Mouse (Mus musculus) CH12.LX (cell line): ENCODE measurements around the gene Lyg1. TPM values are rescaled to one million over a fixed set of nuclear protein-coding genes. Genes with fewer than 3 reads are reported as not detected.

Source experiments
- DNase-seq: peaks from one replicate; pipeline ENCODE4 v3.0.0-alpha.2; 2013; ENCODE audit errors: extremely low read depth
- H3K27ac ChIP-seq: 2 replicates; pipeline ENCODE4 v1.5.1; 2012; ENCODE audit warnings: low read depth, mild to moderate bottlenecking, control low read depth, moderate library complexity; ENCODE audit not compliant: insufficient read depth
- H3K27me3 ChIP-seq: replicated peaks from 2 replicates; pipeline ENCODE3; 2012; ENCODE audit warnings: inconsistent platforms
- H3K36me3 ChIP-seq, 2 experiments: replicated peaks in 1 of 2; 2 replicates each; pipeline versions ENCODE3 to v1.6.1; 2012; ENCODE audit warnings: inconsistent platforms in 1 of 2, low read length in 1 of 2, mild to moderate bottlenecking in 1 of 2, mixed read lengths in 1 of 2, moderate library complexity in 1 of 2; ENCODE audit not compliant: control insufficient read depth in 1 of 2, insufficient read depth in 1 of 2
- H3K4me1 ChIP-seq, 2 experiments: 2 replicates each; pipeline ENCODE4 v1.6.1; 2012; ENCODE audit warnings: inconsistent platforms in 1 of 2, moderate library complexity in 1 of 2; ENCODE audit not compliant: insufficient read depth in 2 of 2, control insufficient read depth in 1 of 2
- H3K4me2 ChIP-seq: 2 replicates; pipeline ENCODE4 v1.6.1; 2012; ENCODE audit warnings: low read depth, mild to moderate bottlenecking, control low read depth; ENCODE audit not compliant: poor library complexity, insufficient read depth, severe bottlenecking
- H3K4me3 ChIP-seq, 3 experiments: fragments of 150-350 bp in 1 of 3; sonication (generic) in 1 of 3; replicated peaks in 1 of 3; 2 replicates each; pipeline versions ENCODE3 to v1.5.1; 2011 to 2012; ENCODE audit warnings: low read depth in 2 of 3, low read length in 2 of 3, mild to moderate bottlenecking in 2 of 3, moderate library complexity in 2 of 3, control low read depth in 1 of 3, improper control_type of control experiment in 1 of 3, inconsistent platforms in 1 of 3, mixed read lengths in 1 of 3; ENCODE audit not compliant: poor library complexity in 1 of 3
- H3K79me2 ChIP-seq: replicated peaks from 2 replicates; pipeline ENCODE4 v1.6.1; 2012; ENCODE audit warnings: mild to moderate bottlenecking, moderate library complexity; ENCODE audit not compliant: control insufficient read depth, poor library complexity, insufficient read depth, severe bottlenecking; ENCODE audit errors: extremely low read depth
- H3K9ac ChIP-seq: 2 replicates; pipeline ENCODE4 v1.6.1; 2012; ENCODE audit warnings: low read depth, mild to moderate bottlenecking, control low read depth, moderate library complexity; ENCODE audit not compliant: insufficient read depth
- H3K9me3 ChIP-seq: replicated peaks from 2 replicates; pipeline ENCODE3; 2012; ENCODE audit warnings: low read length, inconsistent platforms, mixed read lengths
- E2F4 ChIP-seq: IDR thresholded peaks from 2 replicates; pipeline ENCODE4 v1.6.1; 2011; ENCODE audit warnings: low read depth, low read length, improper control_type of control experiment; ENCODE audit not compliant: insufficient replicate concordance
- GABPA ChIP-seq: IDR thresholded peaks from 2 replicates; pipeline ENCODE4 v1.6.1; 2012; ENCODE audit warnings: low read depth, low read length, improper control_type of control experiment, inconsistent platforms; ENCODE audit not compliant: insufficient replicate concordance
- JUN ChIP-seq: IDR thresholded peaks from 2 replicates; pipeline ENCODE4 v1.6.1; 2011; ENCODE audit warnings: low read depth, mild to moderate bottlenecking, low read length, improper control_type of control experiment, moderate library complexity; ENCODE audit not compliant: insufficient read depth
- JUND ChIP-seq: conservative IDR thresholded peaks from 2 replicates; pipeline ENCODE4 v1.6.1; 2011; ENCODE audit warnings: low read depth, low read length, improper control_type of control experiment
- KAT2A ChIP-seq: IDR thresholded peaks from 2 replicates; pipeline ENCODE4 v1.6.1; 2012; ENCODE audit warnings: low read length, improper control_type of control experiment, inconsistent platforms; ENCODE audit not compliant: insufficient replicate concordance
- MAFK ChIP-seq: IDR thresholded peaks from 2 replicates; pipeline ENCODE4 v1.6.1; 2011; ENCODE audit warnings: low read length, improper control_type of control experiment; ENCODE audit not compliant: insufficient replicate concordance
- MAX ChIP-seq: IDR thresholded peaks from 2 replicates; pipeline ENCODE4 v1.6.1; 2011; ENCODE audit warnings: low read length, improper control_type of control experiment
- MXI1 ChIP-seq: IDR thresholded peaks from 2 replicates; pipeline ENCODE4 v1.6.1; 2011; ENCODE audit warnings: mild to moderate bottlenecking, low read depth, low read length, improper control_type of control experiment
- MYC ChIP-seq: IDR thresholded peaks from 2 replicates; pipeline ENCODE4 v1.6.1; 2011; ENCODE audit warnings: low read depth, mild to moderate bottlenecking, improper control_type of control experiment, low read length
- NELFE ChIP-seq: IDR thresholded peaks from 2 replicates; pipeline ENCODE4 v1.6.1; 2011; ENCODE audit warnings: low read depth, low read length, improper control_type of control experiment
- POLR2AphosphoS2 ChIP-seq: IDR thresholded peaks from 2 replicates; pipeline ENCODE4 v1.6.1; 2011; ENCODE audit warnings: low read depth, low read length, improper control_type of control experiment
- SMC3 ChIP-seq: IDR thresholded peaks from 2 replicates; pipeline ENCODE4 v1.6.1; 2011; ENCODE audit warnings: low read depth, low read length, improper control_type of control experiment
- UBTF ChIP-seq: IDR thresholded peaks from 2 replicates; pipeline ENCODE4 v1.6.1; 2012; ENCODE audit warnings: low read depth, mild to moderate bottlenecking, inconsistent platforms, low read length, improper control_type of control experiment, moderate library complexity
- ZKSCAN1 ChIP-seq: IDR thresholded peaks from 2 replicates; pipeline ENCODE4 v1.6.1; 2012; ENCODE audit warnings: low read depth, inconsistent platforms, low read length, improper control_type of control experiment, borderline replicate concordance
- dilution Hi-C: fragments of 300-500 bp; cut with MboI; formaldehyde crosslinking; loops from 2 replicates; pipeline ENCODE4 v1.14.3; 2020; ENCODE audit warnings: low sequenced_read_pairs; ENCODE audit not compliant: extremely low pct_unique_long_range_greater_than_20kb, extremely low pct_ligation_motif_present
- in situ Hi-C: fragments of 300-500 bp; cut with MboI; formaldehyde crosslinking; loops from 3 replicates; pipeline ENCODE4 v1.14.3; 2019; ENCODE audit warnings: low sequenced_read_pairs, low pct_ligation_motif_present, low pct_unique_long_range_greater_than_20kb, mixed read lengths
- polyA plus RNA-seq: library from polyadenylated mRNA; unstranded; fragments of >175 nt; gene quantifications from 2 replicates; pipeline ENCODE4 v1.2.1, GENCODE M21; 2012; ENCODE audit warnings: low read depth; ENCODE audit not compliant: insufficient read length
- total RNA-seq, 2 experiments: library from RNA; depleted of rRNA; stranded (reverse); fragments of 300-350 nt in 1 of 2; fragments of >200 nt in 1 of 2; gene quantifications; 2 replicates each; pipeline ENCODE4 v1.2.3; 2012 to 2014

The Lyg1 gene
- total and polyA plus RNA-seq, 3 experiments, result not detected

DNA sequence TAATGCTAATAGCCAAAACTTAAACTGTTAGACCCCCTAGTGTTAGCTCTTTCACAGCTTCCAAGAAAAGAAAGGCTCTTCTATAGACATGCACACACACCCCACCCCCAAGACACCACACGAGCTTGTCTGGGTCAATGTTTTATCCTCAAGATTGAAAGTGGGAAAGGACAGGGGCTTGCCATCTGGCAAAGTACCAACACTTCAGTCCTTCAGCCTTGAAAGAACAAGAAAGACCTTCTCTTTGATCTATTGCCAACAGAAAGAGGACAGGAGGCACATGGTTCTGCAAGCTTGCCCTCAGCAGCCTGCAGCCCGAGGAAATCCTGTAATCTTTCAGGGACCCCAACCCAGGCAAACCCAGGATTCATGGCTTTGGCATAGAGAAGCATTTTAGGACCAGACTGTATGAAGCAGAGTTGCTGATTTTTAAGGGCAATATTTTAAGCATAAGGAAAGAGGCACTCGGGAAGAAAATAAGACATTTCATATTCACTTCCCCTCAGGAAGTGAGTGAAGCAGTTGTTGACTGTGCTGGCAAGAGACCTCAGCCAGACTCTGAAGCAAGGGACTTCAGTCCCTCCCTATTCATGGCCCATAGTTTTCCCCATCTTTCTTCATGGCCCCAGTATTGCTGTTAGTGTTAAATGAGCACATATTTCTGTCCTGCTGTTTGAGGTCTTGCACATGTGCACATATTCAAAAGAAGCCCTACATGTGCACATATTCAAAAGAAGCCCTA is 698 bp downstream of the Lyg1 start:
- in situ Hi-C loops, result no loop called here
- Histone ChIP-seq H3K4me1 (peaks cover 0 to 7% of the 10 kb centered on the region in 2 experiments; a peak in 3 of 4 replicates), H3K4me3 (no peak overlapping the region), H3K27me3 (peaks cover 3% of the 10 kb centered on the region), H3K27ac (no peak overlapping the region), H3K9ac (no peak overlapping the region), H3K9me3 (peaks cover 2% of the 10 kb centered on the region), H3K36me3 (no peaks in the 10 kb centered on the region), H3K4me2 (no peak overlapping the region), H3K79me2 (no peaks in the 10 kb centered on the region)
- DNase-seq, result no peak
- dilution Hi-C loops, result no loop called here
- no peak for TF ChIP-seq NELFE
- no peak for TF ChIP-seq ZKSCAN1

DNA sequence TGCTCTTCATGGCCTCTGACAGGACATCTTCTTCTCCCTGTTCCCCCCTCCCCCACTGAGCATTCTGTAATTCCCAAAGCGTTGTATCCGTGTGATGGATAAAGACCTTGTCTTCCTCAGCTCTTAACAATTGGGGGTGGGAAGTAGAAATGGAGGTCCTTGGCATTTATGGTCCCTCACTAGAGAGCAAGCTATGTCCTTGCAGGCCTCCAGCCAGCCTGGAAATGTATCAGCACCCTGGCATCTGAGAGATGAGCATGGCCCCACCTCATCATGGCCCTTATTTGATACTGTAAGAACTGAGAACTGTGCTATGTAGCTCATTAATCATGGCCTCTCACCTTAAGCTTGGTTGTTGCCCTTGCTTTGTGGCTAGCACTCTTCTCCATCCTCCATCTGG is 2.3 kb downstream of the Lyg1 start:
- Histone ChIP-seq H3K27ac (no peak overlapping the region), H3K4me1 (peaks cover 5 to 14% of the 10 kb centered on the region in 2 experiments; a peak in 3 of 4 replicates), H3K36me3 (no peaks in the 10 kb centered on the region), H3K4me2 (no peak overlapping the region), H3K9me3 (peaks cover 2% of the 10 kb centered on the region), H3K27me3 (peaks cover 3% of the 10 kb centered on the region), H3K9ac (no peak overlapping the region), H3K4me3 (no peak overlapping the region), H3K79me2 (no peaks in the 10 kb centered on the region)
- no peak for DNase-seq
- in situ Hi-C loops (no loop called here), dilution Hi-C loops (no loop called here)
- TF ChIP-seq MAX, result no peak
- TF ChIP-seq GABPA, result no peak
- no peak for TF ChIP-seq UBTF
- no peak for TF ChIP-seq SMC3
- TF ChIP-seq ZKSCAN1, result no peak
- TF ChIP-seq MXI1, result no peak
- no peak for TF ChIP-seq POLR2AphosphoS2
- no peak for TF ChIP-seq KAT2A
- TF ChIP-seq MYC, result no peak
- no peak for TF ChIP-seq JUND
- no peak for TF ChIP-seq JUN
- no peak for TF ChIP-seq MAFK
- no peak for TF ChIP-seq E2F4
